Mouse (Mus musculus): ENCODE results near the gene Bbs1. TPM values are rescaled to one million over a fixed set of nuclear protein-coding genes. Genes with fewer than 3 reads are reported as not detected.
A peak's percentile ranks its signal among the peaks of the same experiment; 100 is the strongest.
"Not testable (repeated sequence)": the region's sequence is repeated elsewhere in the genome, so short reads cannot be mapped to it uniquely, and the experiment has no call there.

Gene Bbs1
- total RNA-seq (2021) = 10 to 100 TPM; 37.4 to 41.9 TPM

- DNase-seq (ENCODE audit: extremely low spot score in 1 of 2, low spot score in 1 of 2) = peak; percentile 80 to 82
These were observed at the start of gene Bbs1 for GRCm38 (mm10) chr19:4905979-4906794. TSS of gene Bbs1 (minus strand) at chr19:4906628.

- not testable (repeated sequence) for DNase-seq (ENCODE audit: extremely low spot score in 1 of 2, low spot score in 1 of 2)
These were observed 42.2 kb upstream of the Bbs1 start for GRCm38 (mm10) chr19:4948641-4949040.

GRCm38 (mm10) chr19:4945540-4945939 lies 39.1 kb upstream of the Bbs1 start:
- no peak for DNase-seq (ENCODE audit: extremely low spot score in 1 of 2, low spot score in 1 of 2)

- DNase-seq (ENCODE audit: extremely low spot score in 1 of 2, low spot score in 1 of 2) = no peak
These were observed 36.8 kb upstream of the Bbs1 start for GRCm38 (mm10) chr19:4943253-4943588.

GRCm38 (mm10) chr19:4942551-4943252 lies 36.3 kb upstream of the Bbs1 start, which contains the start of gene Peli3:
TSS of gene Peli3 (minus strand) at chr19:4943127.
- peak; percentile 66 for DNase-seq (ENCODE audit: extremely low spot score in 1 of 2, low spot score in 1 of 2)

GRCm38 (mm10) chr19:4937444-4938310 lies 31.2 kb upstream of the Bbs1 start:
- no peak for DNase-seq (ENCODE audit: extremely low spot score in 1 of 2, low spot score in 1 of 2)

- no peak for DNase-seq (ENCODE audit: extremely low spot score in 1 of 2, low spot score in 1 of 2)
These were observed 30.5 kb upstream of the Bbs1 start for GRCm38 (mm10) chr19:4936896-4937295.

- no peak for DNase-seq (ENCODE audit: extremely low spot score in 1 of 2, low spot score in 1 of 2)
These were observed 22.4 kb upstream of the Bbs1 start for GRCm38 (mm10) chr19:4928781-4929180.

GRCm38 (mm10) chr19:4927904-4928531 lies 21.6 kb upstream of the Bbs1 start, which contains the start of gene Dpp3:
TSS of gene Dpp3 (minus strand) at chr19:4928287.
- DNase-seq (ENCODE audit: extremely low spot score in 1 of 2, low spot score in 1 of 2) = peak; percentile 94 to 96

- DNase-seq (ENCODE audit: extremely low spot score in 1 of 2, low spot score in 1 of 2) = no peak
These were observed 18.9 kb upstream of the Bbs1 start for GRCm38 (mm10) chr19:4925121-4925860.

- no peak for DNase-seq (ENCODE audit: extremely low spot score in 1 of 2, low spot score in 1 of 2)
These were observed 13.2 kb upstream of the Bbs1 start for GRCm38 (mm10) chr19:4919652-4920051.

GRCm38 (mm10) chr19:4916827-4917226 lies 10.4 kb upstream of the Bbs1 start:
- no peak for DNase-seq (ENCODE audit: extremely low spot score in 1 of 2, low spot score in 1 of 2)

- DNase-seq (ENCODE audit: extremely low spot score in 1 of 2, low spot score in 1 of 2) = no peak
These were observed 9.6 kb upstream of the Bbs1 start for GRCm38 (mm10) chr19:4915924-4916603.

GRCm38 (mm10) chr19:4909376-4909775 lies 2.9 kb upstream of the Bbs1 start:
- DNase-seq (ENCODE audit: extremely low spot score in 1 of 2, low spot score in 1 of 2) = no peak

GRCm38 (mm10) chr19:4908107-4908506 lies 1.7 kb upstream of the Bbs1 start:
- DNase-seq (ENCODE audit: extremely low spot score in 1 of 2, low spot score in 1 of 2) = no peak

- DNase-seq (ENCODE audit: extremely low spot score in 1 of 2, low spot score in 1 of 2) = no peak
These were observed 6.5 kb downstream of the Bbs1 start for GRCm38 (mm10) chr19:4899888-4900287.

- DNase-seq (ENCODE audit: extremely low spot score in 1 of 2, low spot score in 1 of 2) = no peak
These were observed 7.5 kb downstream of the Bbs1 start for GRCm38 (mm10) chr19:4898972-4899371.

- no peak for DNase-seq (ENCODE audit: extremely low spot score in 1 of 2, low spot score in 1 of 2)
These were observed 9.5 kb downstream of the Bbs1 start for GRCm38 (mm10) chr19:4896780-4897520.

Data from layer of hippocampus, postnatal 25 days (tissue).